Mouse (Mus musculus): ENCODE results near the gene Cfl2. TPM values are rescaled to one million over a fixed set of nuclear protein-coding genes. Genes with fewer than 3 reads are reported as not detected.
A peak's percentile ranks its signal among the peaks of the same experiment; 100 is the strongest.

Cfl2 gene
- polyA plus RNA-seq, 1 experiment, result 39.0 TPM

DNA sequence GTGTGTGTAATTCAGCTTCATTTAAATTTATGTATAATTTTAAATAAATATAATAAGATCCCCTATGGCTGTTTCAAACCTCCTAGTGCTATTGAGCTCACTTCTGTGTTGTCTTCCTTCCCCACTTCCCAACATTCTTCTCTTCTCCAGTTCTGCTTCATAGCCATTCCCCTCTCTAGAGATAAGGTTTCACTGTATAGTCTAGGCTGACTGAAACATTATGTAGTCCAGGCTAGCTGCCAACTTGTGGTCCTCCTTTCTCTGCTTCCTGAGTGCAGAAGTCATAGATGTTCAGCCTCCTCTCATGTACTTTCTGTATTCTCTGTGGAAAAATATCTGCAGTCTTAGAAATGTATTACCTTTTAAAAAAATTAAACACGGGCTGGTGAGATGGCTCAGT, 15.2 kb upstream of the Cfl2 start:
- Histone ChIP-seq H3K27me3 (replicated peaks; ENCODE audit: control insufficient read depth, insufficient read depth, low read length) (no peaks in the 10 kb centered on the region), H3K36me3 (ENCODE audit: control insufficient read depth, insufficient read depth, low read length) (no peaks in the 10 kb centered on the region), H3K4me1 (ENCODE audit: control insufficient read depth, insufficient read depth, low read length) (no peaks in the 10 kb centered on the region), H3K4me3 (ENCODE audit: insufficient read depth, low read depth, low read length) (no peak overlapping the region), H3K27ac (ENCODE audit: insufficient read depth, low read depth, low read length) (no peak overlapping the region)
- TF ChIP-seq POLR2A (IDR thresholded peaks at IDR 0.05; ENCODE audit: low read depth, low read length) (no peak), CTCF (conservative IDR thresholded peaks at IDR 0.05; ENCODE audit: insufficient read depth, insufficient read length, low read depth, low read length) (no peak)
- DNase-seq, result no peak
- 83% methylated on average over 1 of the region's 1 CpGs for WGBS

GRCm38 (mm10) chr12:54876879-54877278, 14.2 kb upstream of the Cfl2 start:
- H3K4me3 ChIP-seq (ENCODE audit: insufficient read depth, low read depth, low read length), result no peak overlapping the region
- no peaks in the 10 kb centered on the region for H3K27me3 ChIP-seq (replicated peaks; ENCODE audit: control insufficient read depth, insufficient read depth, low read length)
- H3K4me1 ChIP-seq (ENCODE audit: control insufficient read depth, insufficient read depth, low read length), result no peaks in the 10 kb centered on the region
- 45% methylated on average over 5 of the region's 5 CpGs for WGBS
- TF ChIP-seq POLR2A (IDR thresholded peaks at IDR 0.05; ENCODE audit: low read depth, low read length), result no peak
- TF ChIP-seq CTCF (conservative IDR thresholded peaks at IDR 0.05; ENCODE audit: insufficient read depth, insufficient read length, low read depth, low read length), result no peak
- H3K27ac ChIP-seq (ENCODE audit: insufficient read depth, low read depth, low read length), result no peak overlapping the region
- DNase-seq, result no peak
- H3K36me3 ChIP-seq (ENCODE audit: control insufficient read depth, insufficient read depth, low read length), result no peaks in the 10 kb centered on the region

DNA sequence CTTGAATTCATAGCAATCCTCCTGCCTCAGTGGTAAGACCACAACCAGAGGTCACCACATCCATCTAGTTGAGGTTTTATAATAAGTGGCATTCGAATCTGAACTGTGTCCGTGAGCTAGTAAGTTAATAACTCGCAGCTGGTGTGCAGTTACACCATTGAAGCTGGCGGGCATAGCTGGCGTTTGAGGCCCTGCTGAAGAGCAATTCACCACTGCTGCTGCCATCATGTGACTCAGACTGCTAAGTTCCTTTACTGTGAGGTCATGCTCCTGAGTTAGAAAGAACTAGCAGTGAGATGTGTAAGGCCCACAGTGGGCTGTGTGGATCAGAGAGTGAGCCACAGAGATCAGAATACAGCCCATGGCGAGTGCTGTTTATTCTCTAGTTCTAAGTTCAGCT, 12.0 kb upstream of the Cfl2 start:
- Histone ChIP-seq H3K4me1 (ENCODE audit: control insufficient read depth, insufficient read depth, low read length) (no peaks in the 10 kb centered on the region), H3K4me3 (ENCODE audit: insufficient read depth, low read depth, low read length) (no peak overlapping the region), H3K27ac (ENCODE audit: insufficient read depth, low read depth, low read length) (no peak overlapping the region), H3K27me3 (replicated peaks; ENCODE audit: control insufficient read depth, insufficient read depth, low read length) (no peaks in the 10 kb centered on the region), H3K36me3 (ENCODE audit: control insufficient read depth, insufficient read depth, low read length) (no peaks in the 10 kb centered on the region)
- WGBS, result 57% methylated on average over 6 of the region's 6 CpGs
- TF ChIP-seq CTCF (conservative IDR thresholded peaks at IDR 0.05; ENCODE audit: insufficient read depth, insufficient read length, low read depth, low read length) (no peak), POLR2A (IDR thresholded peaks at IDR 0.05; ENCODE audit: low read depth, low read length) (no peak)
- peak; percentile 24 for DNase-seq

- peak; percentile 54 for DNase-seq
- Histone ChIP-seq H3K36me3 (ENCODE audit: control insufficient read depth, insufficient read depth, low read length) (no peaks in the 10 kb centered on the region; the same call in 1 of the 2 replicates), H3K4me1 (ENCODE audit: control insufficient read depth, insufficient read depth, low read length) (no peaks in the 10 kb centered on the region; the same call in 1 of the 2 replicates), H3K4me3 (ENCODE audit: insufficient read depth, low read depth, low read length) (peak overlapping the region; percentile 80), H3K27me3 (replicated peaks; ENCODE audit: control insufficient read depth, insufficient read depth, low read length) (no peaks in the 10 kb centered on the region), H3K27ac (ENCODE audit: insufficient read depth, low read depth, low read length) (peak overlapping the region; percentile 78)
- TF ChIP-seq POLR2A (IDR thresholded peaks at IDR 0.05; ENCODE audit: low read depth, low read length) (no peak), CTCF (conservative IDR thresholded peaks at IDR 0.05; ENCODE audit: insufficient read depth, insufficient read length, low read depth, low read length) (no peak)
- under 1% methylated on average over 36 of the region's 36 CpGs for WGBS
These were observed 579 bp downstream of the Cfl2 start for GRCm38 (mm10) chr12:54861991-54862605.

GRCm38 (mm10) chr12:54859531-54859930, 3.1 kb downstream of the Cfl2 start:
- DNase-seq, result peak; percentile 28
- WGBS, result 27% methylated on average over 6 of the region's 6 CpGs
- H3K4me3 ChIP-seq (ENCODE audit: insufficient read depth, low read depth, low read length), result no peak overlapping the region
- no peaks in the 10 kb centered on the region for H3K27me3 ChIP-seq (replicated peaks; ENCODE audit: control insufficient read depth, insufficient read depth, low read length)
- no peaks in the 10 kb centered on the region; the same call in 1 of the 2 replicates for H3K4me1 ChIP-seq (ENCODE audit: control insufficient read depth, insufficient read depth, low read length)
- H3K36me3 ChIP-seq (ENCODE audit: control insufficient read depth, insufficient read depth, low read length), result no peaks in the 10 kb centered on the region; the same call in 1 of the 2 replicates
- no peak overlapping the region for H3K27ac ChIP-seq (ENCODE audit: insufficient read depth, low read depth, low read length)
- TF ChIP-seq POLR2A (IDR thresholded peaks at IDR 0.05; ENCODE audit: low read depth, low read length), result no peak

GRCm38 (mm10) chr12:54850551-54850950, 12.1 kb downstream of the Cfl2 start:
- no peaks in the 10 kb centered on the region for H3K4me1 ChIP-seq (ENCODE audit: control insufficient read depth, insufficient read depth, low read length)
- no peaks in the 10 kb centered on the region for H3K27me3 ChIP-seq (replicated peaks; ENCODE audit: control insufficient read depth, insufficient read depth, low read length)
- TF ChIP-seq POLR2A (IDR thresholded peaks at IDR 0.05; ENCODE audit: low read depth, low read length), result no peak
- TF ChIP-seq CTCF (conservative IDR thresholded peaks at IDR 0.05; ENCODE audit: insufficient read depth, insufficient read length, low read depth, low read length), result no peak
- WGBS, result 62% methylated on average over 2 of the region's 2 CpGs
- H3K4me3 ChIP-seq (ENCODE audit: insufficient read depth, low read depth, low read length), result no peak overlapping the region
- DNase-seq, result no peak
- H3K27ac ChIP-seq (ENCODE audit: insufficient read depth, low read depth, low read length), result no peak overlapping the region
- no peaks in the 10 kb centered on the region for H3K36me3 ChIP-seq (ENCODE audit: control insufficient read depth, insufficient read depth, low read length)

- Histone ChIP-seq H3K4me1 (ENCODE audit: control insufficient read depth, insufficient read depth, low read length) (no peaks in the 10 kb centered on the region), H3K27me3 (replicated peaks; ENCODE audit: control insufficient read depth, insufficient read depth, low read length) (no peaks in the 10 kb centered on the region), H3K27ac (ENCODE audit: insufficient read depth, low read depth, low read length) (no peak overlapping the region), H3K36me3 (ENCODE audit: control insufficient read depth, insufficient read depth, low read length) (no peaks in the 10 kb centered on the region), H3K4me3 (ENCODE audit: insufficient read depth, low read depth, low read length) (no peak overlapping the region)
- DNase-seq, result no peak
- TF ChIP-seq CTCF (conservative IDR thresholded peaks at IDR 0.05; ENCODE audit: insufficient read depth, insufficient read length, low read depth, low read length), result no peak
- no peak for TF ChIP-seq POLR2A (IDR thresholded peaks at IDR 0.05; ENCODE audit: low read depth, low read length)
These were observed 18.3 kb downstream of the Cfl2 start for GRCm38 (mm10) chr12:54844415-54844814.

Measured in kidney, adult 2 months (tissue).